Mouse (Mus musculus) neural tube, embryonic 12.5 days (tissue): Measurements from ENCODE around the gene Trim47. TPM values are rescaled to one million over a fixed set of nuclear protein-coding genes. Genes with fewer than 3 reads are reported as not detected.

Source experiments
- ATAC-seq: fragments of 200-750 bp; cut with Nextera tagmentation; 2 replicates; pipeline ENCODE4 v1.8.0; 2017; ENCODE audit warnings: low read depth, mild to moderate bottlenecking, moderate TSS enrichment, moderate library complexity; ENCODE audit not compliant: low FRiP score
- H3K27ac ChIP-seq: fragments of 300-500 bp; sonication (generic); 2 replicates; pipeline ENCODE4 v1.5.1; 2016
- H3K27me3 ChIP-seq: fragments of 300-500 bp; sonication (generic); replicated peaks from 2 replicates; pipeline ENCODE4 v1.6.1; 2016; ENCODE audit warnings: mild to moderate bottlenecking
- H3K36me3 ChIP-seq: fragments of 300-500 bp; sonication (generic); 2 replicates; pipeline ENCODE4 v1.6.1; 2016; ENCODE audit warnings: mild to moderate bottlenecking
- H3K4me1 ChIP-seq: fragments of 300-500 bp; sonication (generic); 2 replicates; pipeline ENCODE4 v1.6.1; 2016
- H3K4me2 ChIP-seq: fragments of 300-500 bp; sonication (generic); replicated peaks from 2 replicates; pipeline ENCODE4 v1.6.1; 2016; ENCODE audit warnings: mild to moderate bottlenecking
- H3K4me3 ChIP-seq: fragments of 300-500 bp; sonication (generic); 2 replicates; pipeline ENCODE4 v1.5.1; 2016
- H3K9ac ChIP-seq: fragments of 300-500 bp; sonication (generic); 2 replicates; pipeline ENCODE4 v1.6.1; 2016; ENCODE audit warnings: mild to moderate bottlenecking
- H3K9me3 ChIP-seq: fragments of 300-500 bp; sonication (generic); 2 replicates; pipeline ENCODE4 v1.6.1; 2016; ENCODE audit warnings: mild to moderate bottlenecking
- WGBS: fragments of 180-500 bp; shearing (Covaris S2); methylation state at CpG from one replicate; pipeline ENCODE4 v1.1.7; 2016; 5-methylcytosine and 5-hydroxymethylcytosine counted together
- polyA plus RNA-seq: library from polyadenylated mRNA; unstranded; fragments of >200 nt; fragmentation: Nextera tagmentation; extraction: Ambion mirVana; gene quantifications from 2 replicates; pipeline ENCODE4 v1.2.1, GENCODE M21; 2016

Trim47 gene
- polyA plus RNA-seq, 1 experiment from 2014 or later, result 3.7 TPM

DNA sequence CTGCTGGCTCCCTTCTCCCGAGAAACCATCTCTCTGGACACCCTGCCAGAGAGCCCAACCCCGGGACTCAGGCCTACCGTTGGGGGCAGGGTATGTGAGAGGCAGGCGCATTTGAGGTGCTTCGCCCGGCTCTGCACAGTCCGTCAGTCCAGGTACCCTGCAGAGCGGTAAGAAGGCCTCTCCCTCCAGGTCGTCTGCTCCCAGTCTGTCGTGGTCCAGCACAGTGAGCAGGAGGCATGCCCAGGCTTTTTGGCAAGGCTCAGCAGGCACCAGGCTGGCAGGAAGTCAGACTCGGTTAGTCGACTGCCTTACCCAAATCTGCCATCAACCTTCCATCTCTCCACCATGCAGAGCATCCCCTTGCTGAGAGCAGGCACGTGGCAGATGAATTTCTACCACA is 63.4 kb downstream of the Trim47 start:
- Histone ChIP-seq H3K9me3 (no peaks in the 10 kb centered on the region), H3K4me1 (no peaks in the 10 kb centered on the region), H3K36me3 (peaks cover 46% of the 10 kb centered on the region), H3K4me2 (no peak overlapping the region), H3K27ac (no peak overlapping the region), H3K4me3 (no peak overlapping the region), H3K9ac (no peak overlapping the region), H3K27me3 (no peaks in the 10 kb centered on the region)
- WGBS, result 69% methylated on average over 13 of the region's 13 CpGs
- ATAC-seq, result no peak

DNA sequence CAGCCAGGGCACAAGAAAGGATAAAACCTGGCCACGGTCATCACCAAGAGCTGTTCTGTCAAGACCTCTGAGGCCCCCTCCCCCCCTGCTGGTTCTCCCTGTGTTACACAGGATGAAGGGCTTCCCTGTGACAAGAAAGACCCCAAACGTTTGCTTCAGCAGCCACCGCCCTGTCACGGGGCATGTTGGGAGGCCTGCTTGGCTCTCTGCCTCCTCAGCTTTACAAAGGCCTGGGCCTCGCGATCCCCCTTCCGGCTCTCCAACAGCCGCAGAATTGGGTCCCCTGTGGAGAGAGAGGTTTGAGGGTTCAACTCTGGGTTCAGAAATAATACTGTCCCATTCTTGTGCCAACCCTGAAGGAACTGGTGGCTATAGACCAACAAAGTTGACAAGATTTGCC is 64.5 kb downstream of the Trim47 start:
- peaks cover 56% of the 10 kb centered on the region for H3K36me3 ChIP-seq
- no peaks in the 10 kb centered on the region for H3K9me3 ChIP-seq
- H3K9ac ChIP-seq, result no peak overlapping the region
- H3K27me3 ChIP-seq, result no peaks in the 10 kb centered on the region
- no peak overlapping the region for H3K4me3 ChIP-seq
- no peaks in the 10 kb centered on the region for H3K4me1 ChIP-seq
- ATAC-seq, result no peak
- no peak overlapping the region for H3K4me2 ChIP-seq
- WGBS, result 55% methylated on average over 8 of the region's 8 CpGs
- no peak overlapping the region for H3K27ac ChIP-seq

DNA sequence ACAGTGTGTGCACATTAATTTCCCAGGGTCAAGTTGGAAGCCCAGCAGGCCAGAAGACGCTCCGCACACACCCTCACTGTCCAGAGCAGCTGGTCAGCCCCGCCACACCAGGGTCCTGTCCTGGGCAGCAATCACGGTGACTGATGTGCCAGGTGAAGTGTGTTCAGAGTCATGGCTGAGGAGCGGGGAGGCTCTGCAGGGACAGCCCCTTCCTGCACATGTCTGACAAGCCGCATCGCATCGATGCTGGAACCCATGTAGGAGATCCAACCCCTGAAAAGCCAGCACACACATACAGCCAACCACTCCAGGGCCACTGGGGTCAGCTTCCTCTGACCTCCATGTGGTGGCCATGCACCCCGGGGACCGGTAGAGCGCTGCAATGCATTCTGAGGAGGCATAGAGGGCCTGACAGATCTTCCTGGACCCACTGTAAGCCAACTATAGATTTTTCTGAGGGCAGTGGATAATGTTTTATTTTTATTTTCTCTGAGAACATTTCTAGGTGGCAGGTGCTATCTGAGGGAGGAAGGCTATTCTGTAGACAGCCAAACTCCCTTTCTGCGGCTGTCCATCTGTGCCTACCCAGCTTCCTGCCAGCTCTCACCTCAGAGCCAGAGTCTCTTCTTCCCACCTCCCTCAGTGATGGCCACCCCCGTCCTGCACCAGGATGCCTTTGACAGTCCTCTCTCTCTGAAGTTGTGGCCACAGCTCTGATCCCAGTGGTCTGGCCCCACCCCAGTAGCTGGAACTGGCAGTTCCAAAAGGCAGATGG is 65.2 kb downstream of the Trim47 start:
- Histone ChIP-seq H3K4me1 (no peaks in the 10 kb centered on the region), H3K9me3 (no peaks in the 10 kb centered on the region), H3K4me2 (no peak overlapping the region), H3K36me3 (peaks cover 63% of the 10 kb centered on the region), H3K27ac (no peak overlapping the region), H3K4me3 (no peak overlapping the region), H3K9ac (no peak overlapping the region), H3K27me3 (no peaks in the 10 kb centered on the region)
- no peak for ATAC-seq
- 85% methylated on average over 13 of the region's 13 CpGs for WGBS

DNA sequence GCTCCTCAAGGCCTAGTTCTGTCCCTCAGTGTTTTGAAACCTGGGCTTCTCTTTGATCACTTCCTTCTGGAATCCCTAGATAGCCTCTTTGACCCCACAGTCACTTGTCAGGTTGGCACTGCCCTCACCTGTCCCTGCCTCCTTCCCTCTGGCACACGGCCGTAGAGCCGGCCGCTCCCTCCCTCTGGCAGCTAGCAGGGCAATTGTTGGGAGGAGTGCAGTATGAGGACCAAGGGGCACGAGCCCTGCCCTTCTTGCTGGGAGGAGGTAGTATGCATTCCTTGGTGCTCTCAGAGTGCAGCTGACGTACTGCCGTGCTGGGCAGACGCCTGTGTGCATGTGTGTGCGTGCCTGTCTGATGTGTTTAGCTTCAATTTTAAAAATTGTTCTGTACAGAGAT is 66.4 kb downstream of the Trim47 start:
- ATAC-seq, result no peak
- no peak overlapping the region for H3K9ac ChIP-seq

DNA sequence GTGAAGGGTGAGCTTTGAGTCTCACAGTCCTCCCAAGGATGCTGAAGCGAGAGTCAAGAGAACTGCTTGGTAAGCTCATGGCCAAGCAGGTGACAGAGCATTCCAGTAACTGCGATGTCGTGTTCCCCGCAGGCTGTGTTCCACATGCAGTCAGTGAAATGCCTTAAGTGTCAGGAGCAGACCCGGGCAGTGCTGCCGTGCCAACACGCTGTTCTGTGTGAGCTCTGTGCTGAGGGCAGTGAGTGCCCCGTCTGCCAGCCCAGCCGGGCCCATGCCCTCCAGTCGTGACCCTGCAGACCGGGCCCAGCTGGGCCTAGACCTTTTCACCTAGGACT is 67.4 kb downstream of the Trim47 start:
- no peaks in the 10 kb centered on the region for H3K4me1 ChIP-seq
- H3K27me3 ChIP-seq, result no peaks in the 10 kb centered on the region
- H3K4me2 ChIP-seq, result no peak overlapping the region
- no peak overlapping the region for H3K27ac ChIP-seq
- no peak for ATAC-seq
- WGBS, result 92% methylated on average over 11 of the region's 11 CpGs
- no peak overlapping the region for H3K9ac ChIP-seq
- H3K36me3 ChIP-seq, result peaks cover 84% of the 10 kb centered on the region
- H3K9me3 ChIP-seq, result no peaks in the 10 kb centered on the region
- no peak overlapping the region for H3K4me3 ChIP-seq

More for the DNA sequence above, 66.4 kb downstream of the Trim47 start:
- Histone ChIP-seq H3K27ac (no peak overlapping the region), H3K4me3 (no peak overlapping the region), H3K27me3 (no peaks in the 10 kb centered on the region), H3K9me3 (no peaks in the 10 kb centered on the region), H3K4me1 (no peaks in the 10 kb centered on the region), H3K36me3 (peaks cover 74% of the 10 kb centered on the region), H3K4me2 (no peak overlapping the region)
- WGBS, result 93% methylated on average over 9 of the region's 9 CpGs

DNA sequence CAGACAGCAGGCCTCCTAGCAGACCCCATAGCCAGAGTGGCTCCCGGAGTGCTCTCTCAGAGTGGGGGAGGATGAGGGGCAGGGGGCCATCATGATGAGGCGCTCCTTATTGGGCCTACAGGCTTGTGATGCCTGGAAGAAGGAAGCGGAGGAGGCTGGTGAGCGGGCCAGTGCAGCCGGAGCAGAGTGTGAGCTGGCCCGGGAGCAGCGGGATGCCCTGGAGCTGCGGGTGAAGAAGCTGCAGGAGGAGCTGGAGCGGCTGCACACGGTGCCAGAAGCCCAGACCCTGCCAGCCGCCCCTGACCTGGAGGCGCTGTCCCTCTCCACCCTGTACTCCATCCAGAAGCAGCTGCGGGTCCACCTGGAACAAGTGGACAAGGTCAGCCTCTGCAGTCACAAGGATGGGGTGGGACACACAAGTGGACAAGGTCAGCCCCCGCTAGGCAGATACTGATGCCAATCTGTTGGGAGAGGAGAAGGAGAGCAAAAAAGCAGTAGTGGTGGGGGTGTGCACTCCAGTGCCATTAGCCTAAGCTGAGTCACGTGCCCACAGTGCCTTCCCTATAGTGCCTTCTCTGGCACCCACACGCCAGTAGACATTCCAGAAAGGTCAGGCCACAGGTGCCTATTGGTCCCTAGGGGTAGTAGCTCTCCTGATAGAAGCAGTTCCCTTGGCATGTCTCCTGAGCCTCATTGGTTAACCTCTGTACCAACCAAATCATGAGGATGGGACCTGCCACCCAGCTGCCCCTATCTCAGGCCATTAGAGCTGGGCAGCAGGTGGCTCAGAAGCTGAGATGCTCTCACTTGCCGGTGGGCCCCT is 67.9 kb downstream of the Trim47 start:
- Histone ChIP-seq H3K4me3 (no peak overlapping the region), H3K9ac (no peak overlapping the region), H3K9me3 (no peaks in the 10 kb centered on the region), H3K4me2 (no peak overlapping the region), H3K4me1 (no peaks in the 10 kb centered on the region), H3K27ac (no peak overlapping the region), H3K36me3 (peaks cover 90% of the 10 kb centered on the region), H3K27me3 (no peaks in the 10 kb centered on the region)
- WGBS, result 96% methylated on average over 17 of the region's 17 CpGs
- ATAC-seq, result no peak

DNA sequence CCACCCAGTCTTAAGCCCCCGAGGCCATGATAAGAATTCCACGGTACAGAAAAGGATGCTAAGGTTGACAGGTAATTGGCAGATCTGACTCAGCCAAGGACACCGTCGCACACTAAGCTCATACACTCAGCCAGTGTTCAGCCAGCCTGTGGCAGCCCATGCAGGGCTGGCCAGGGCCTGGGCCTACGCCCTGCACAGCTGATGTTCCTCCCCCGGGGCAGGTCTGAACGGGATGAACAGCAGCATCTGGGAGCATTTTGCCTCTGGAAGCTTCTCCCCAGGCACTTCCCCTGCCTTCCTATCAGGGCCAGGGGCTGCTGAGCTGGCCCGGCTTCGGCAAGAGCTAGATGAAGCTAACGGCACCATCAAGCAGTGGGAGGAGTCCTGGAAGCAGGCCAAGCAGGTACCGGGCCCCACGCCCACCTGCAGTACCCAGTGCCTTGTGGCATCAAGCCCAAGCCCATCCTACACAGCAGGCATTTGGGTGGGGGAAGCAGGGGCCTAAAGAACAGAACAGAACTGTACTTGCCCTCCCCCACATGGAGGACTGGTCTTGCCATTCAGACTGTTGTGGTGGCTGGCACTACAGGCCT is 68.9 kb downstream of the Trim47 start:
- H3K27ac ChIP-seq, result no peak overlapping the region
- ATAC-seq, result no peak
- H3K4me3 ChIP-seq, result no peak overlapping the region
- H3K9me3 ChIP-seq, result no peaks in the 10 kb centered on the region
- no peaks in the 10 kb centered on the region for H3K4me1 ChIP-seq
- H3K4me2 ChIP-seq, result no peak overlapping the region
- H3K9ac ChIP-seq, result no peak overlapping the region
- no peaks in the 10 kb centered on the region for H3K27me3 ChIP-seq
- H3K36me3 ChIP-seq, result peaks cover 95% of the 10 kb centered on the region
- WGBS, result 90% methylated on average over 12 of the region's 12 CpGs

DNA sequence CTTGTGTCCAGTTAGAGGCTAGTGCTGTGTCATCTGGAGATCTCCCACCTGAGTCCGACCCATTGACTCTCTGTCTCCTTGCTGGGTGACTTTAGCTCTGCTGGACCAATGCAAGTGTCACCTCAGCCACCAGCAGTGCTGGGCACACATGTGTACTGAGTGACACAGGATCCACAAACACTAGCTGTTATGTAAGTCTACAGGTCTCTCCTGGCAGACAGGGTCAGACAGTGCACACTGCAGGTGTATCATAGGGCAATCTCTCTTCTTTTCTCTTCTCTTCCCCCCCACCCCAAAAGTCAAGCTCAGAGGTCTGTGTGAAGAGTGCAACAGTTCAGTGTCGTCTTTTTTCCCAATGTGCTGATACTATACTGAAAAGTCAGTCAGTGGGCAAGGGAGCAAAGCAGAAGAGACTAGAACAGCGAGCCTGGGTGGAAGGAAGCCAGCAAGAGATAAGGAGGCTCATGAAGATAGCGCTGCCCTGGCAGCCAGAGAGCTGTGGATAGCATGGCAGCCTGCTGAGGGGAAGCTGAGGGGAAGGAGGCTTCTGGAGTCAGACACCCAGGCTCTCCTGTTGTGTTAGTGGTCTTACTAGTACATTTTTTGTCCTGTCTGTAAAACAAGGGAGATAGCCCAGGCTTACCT is 69.7 kb downstream of the Trim47 start:
- peaks cover 98% of the 10 kb centered on the region for H3K36me3 ChIP-seq

DNA sequence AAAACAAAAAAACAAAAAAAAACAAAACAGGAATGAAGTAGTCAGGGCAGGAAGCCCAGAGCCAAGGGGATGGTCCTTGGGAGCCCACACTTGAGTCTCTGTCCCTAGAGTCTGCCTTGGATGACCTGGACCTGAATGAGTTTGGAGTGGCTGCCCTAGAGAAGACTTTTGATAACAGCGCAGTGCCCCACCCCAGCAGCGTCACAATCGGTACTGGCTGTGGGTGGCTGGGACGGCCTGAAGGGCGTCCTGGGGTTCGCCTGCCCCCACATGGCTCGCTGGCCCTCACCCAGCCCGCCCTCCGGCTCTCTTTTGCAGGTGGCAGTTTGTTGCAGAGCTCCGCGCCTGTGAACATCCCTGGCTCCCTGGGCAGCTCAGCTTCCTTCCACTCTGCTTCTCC is 71.1 kb downstream of the Trim47 start:
- Histone ChIP-seq H3K27me3 (no peaks in the 10 kb centered on the region), H3K27ac (no peak overlapping the region), H3K4me3 (no peak overlapping the region), H3K9ac (no peak overlapping the region), H3K36me3 (peaks cover 99% of the 10 kb centered on the region), H3K4me2 (no peak overlapping the region), H3K9me3 (no peaks in the 10 kb centered on the region), H3K4me1 (no peaks in the 10 kb centered on the region)
- ATAC-seq, result no peak
- WGBS, result 93% methylated on average over 11 of the region's 11 CpGs

More for the DNA sequence above, 69.7 kb downstream of the Trim47 start:
- Histone ChIP-seq H3K4me3 (no peak overlapping the region), H3K9me3 (no peaks in the 10 kb centered on the region), H3K27ac (no peak overlapping the region), H3K27me3 (no peaks in the 10 kb centered on the region), H3K9ac (no peak overlapping the region), H3K4me2 (no peak overlapping the region), H3K4me1 (no peaks in the 10 kb centered on the region)
- WGBS, result 93% methylated on average over 4 of the region's 4 CpGs
- ATAC-seq, result no peak

Other genes starting within 250 kb of the Trim47 start
- gene Smim5, start 227.2 kb downstream of the Trim47 start, polyA plus RNA-seq, result 1.8 and 2.7 TPM in 2 replicates
- gene Smim6, start 215.2 kb downstream of the Trim47 start, polyA plus RNA-seq, result 0.83 and 1.0 TPM in 2 replicates
- 53.7 and 54.8 TPM in 2 replicates for gene Sap30bp, start 193.9 kb downstream of the Trim47 start, polyA plus RNA-seq
- 24.2 and 30.2 TPM in 2 replicates for gene Recql5, start 193.7 kb downstream of the Trim47 start, polyA plus RNA-seq
- gene Itgb4, start 152.5 kb downstream of the Trim47 start, polyA plus RNA-seq, result 0.99 and 1.4 TPM in 2 replicates
- 100 and 109 TPM in 2 replicates for gene Galk1, start 114.5 kb downstream of the Trim47 start, polyA plus RNA-seq
- 2,060 and 2,115 TPM in 2 replicates for gene H3f3b, start 99.2 kb downstream of the Trim47 start, polyA plus RNA-seq
- gene Unk, start 96.9 kb downstream of the Trim47 start, polyA plus RNA-seq, result 47.9 and 48.6 TPM in 2 replicates
- 1.3 and 1.7 TPM in 2 replicates for gene Unc13d, start 49.2 kb downstream of the Trim47 start, polyA plus RNA-seq
- gene Wbp2, start 40.2 kb downstream of the Trim47 start, polyA plus RNA-seq, result 97.0 and 110 TPM in 2 replicates
- 2.0 and 2.1 TPM in 2 replicates for gene Trim65, start 3.9 kb upstream of the Trim47 start, polyA plus RNA-seq
- 83.7 and 85.5 TPM in 2 replicates for gene Mrpl38, start 11.7 kb upstream of the Trim47 start, polyA plus RNA-seq
- 63.2 and 67.0 TPM in 2 replicates for gene Fbf1, start 41.0 kb upstream of the Trim47 start, polyA plus RNA-seq
- gene Ten1, start 71.6 kb upstream of the Trim47 start, polyA plus RNA-seq, result 67.6 and 68.9 TPM in 2 replicates
- 42.2 and 44.0 TPM in 2 replicates for gene Acox1, start 71.8 kb upstream of the Trim47 start, polyA plus RNA-seq
- gene Evpl, start 110.9 kb upstream of the Trim47 start, polyA plus RNA-seq, result 0.76 and 0.95 TPM in 2 replicates
- gene Srp68, start 147.0 kb upstream of the Trim47 start, polyA plus RNA-seq, result 85.3 and 88.4 TPM in 2 replicates
- 1.4 and 2.0 TPM in 2 replicates for gene Galr2, start 153.7 kb upstream of the Trim47 start, polyA plus RNA-seq
- gene Exoc7, start 180.0 kb upstream of the Trim47 start, polyA plus RNA-seq, result 75.5 and 89.3 TPM in 2 replicates
- 7.1 and 7.3 TPM in 2 replicates for gene Foxj1, start 208.2 kb upstream of the Trim47 start, polyA plus RNA-seq